Mouse (Mus musculus): Measurements from ENCODE around the gene Ganc. TPM values are rescaled to one million over a fixed set of nuclear protein-coding genes. Genes with fewer than 3 reads are reported as not detected.

Ganc gene
- total and polyA plus RNA-seq, 2 experiments from 2014 or later = 6.0 to 7.9 TPM

DNA sequence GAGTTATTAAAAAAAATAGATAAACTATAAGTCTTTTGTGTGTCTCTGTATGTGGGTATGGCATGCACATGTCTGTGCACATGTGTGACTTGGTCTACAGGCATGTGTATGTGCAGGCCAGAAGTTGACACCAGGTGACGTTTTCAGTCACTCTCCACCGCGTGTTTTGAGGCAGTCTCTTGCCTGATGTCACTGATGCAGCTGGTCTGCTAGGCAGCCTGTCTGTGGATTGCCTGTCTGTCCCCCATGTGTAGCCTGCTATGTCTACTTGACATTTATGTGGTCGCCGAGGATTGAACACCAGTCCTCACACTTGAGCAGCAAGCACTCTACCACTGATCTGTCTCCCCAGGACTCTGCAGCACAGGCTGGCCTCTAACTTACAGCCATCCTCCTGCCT lies 20.7 kb downstream of the Ganc start:
- Histone ChIP-seq H3K9me3 (ENCODE audit: low read length) (no peaks in the 10 kb centered on the region), H3K36me3 (ENCODE audit: insufficient read depth, low read length) (no peaks in the 10 kb centered on the region), H3K9ac (replicated peaks; ENCODE audit: low read length, poor library complexity, severe bottlenecking) (no peak overlapping the region), H3K4me3 (ENCODE audit: low read depth, low read length) (no peak overlapping the region), H3K27ac (ENCODE audit: low read depth, low read length) (no peak overlapping the region), H3K4me2 (ENCODE audit: low read depth, low read length, poor library complexity, severe bottlenecking) (no peak overlapping the region), H3K27me3 (ENCODE audit: insufficient read depth, low read length) (no peaks in the 10 kb centered on the region), H3K4me1 (ENCODE audit: insufficient read depth, low read length) (no peaks in the 10 kb centered on the region)
- 88% methylated on average over 5 of the region's 5 CpGs for WGBS
- DNase-seq (ENCODE audit: low spot score) = no peak
- no peak for ATAC-seq (ENCODE audit: low FRiP score)
- no peak for TF ChIP-seq CTCF (IDR thresholded peaks at IDR 0.05)

DNA sequence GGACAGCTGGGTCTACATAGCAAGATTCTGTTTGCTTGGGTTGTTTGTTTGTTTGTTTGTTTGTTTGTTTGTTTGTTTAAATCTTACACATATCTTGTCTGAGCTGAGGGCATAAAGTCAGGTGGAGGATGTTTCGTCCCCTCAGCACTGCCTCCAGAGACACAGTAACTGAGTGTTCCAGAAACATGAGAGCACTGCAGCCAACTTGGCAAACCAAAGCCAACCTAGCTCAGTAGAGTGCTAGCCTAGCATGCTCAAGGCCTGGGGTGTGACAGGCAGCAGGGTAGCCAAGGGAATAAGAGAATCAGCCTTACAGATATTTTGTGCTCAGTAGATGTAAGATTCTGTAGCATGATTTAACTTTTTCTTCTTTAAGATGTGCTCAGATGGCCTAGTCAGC lies 40.8 kb downstream of the Ganc start:
- H3K4me1 ChIP-seq (ENCODE audit: insufficient read depth, low read length) = no peaks in the 10 kb centered on the region
- ATAC-seq (ENCODE audit: low FRiP score) = no peak
- no peak overlapping the region for H3K9ac ChIP-seq (replicated peaks; ENCODE audit: low read length, poor library complexity, severe bottlenecking)
- H3K27ac ChIP-seq (ENCODE audit: low read depth, low read length) = no peak overlapping the region
- DNase-seq (ENCODE audit: low spot score) = no peak
- no peak for TF ChIP-seq CTCF (IDR thresholded peaks at IDR 0.05)
- no peaks in the 10 kb centered on the region for H3K9me3 ChIP-seq (ENCODE audit: low read length)
- 89% methylated on average over 1 of the region's 1 CpGs for WGBS
- H3K4me3 ChIP-seq (ENCODE audit: low read depth, low read length) = no peak overlapping the region
- H3K36me3 ChIP-seq (ENCODE audit: insufficient read depth, low read length) = no peaks in the 10 kb centered on the region
- no peak overlapping the region for H3K4me2 ChIP-seq (ENCODE audit: low read depth, low read length, poor library complexity, severe bottlenecking)
- H3K27me3 ChIP-seq (ENCODE audit: insufficient read depth, low read length) = no peaks in the 10 kb centered on the region

DNA sequence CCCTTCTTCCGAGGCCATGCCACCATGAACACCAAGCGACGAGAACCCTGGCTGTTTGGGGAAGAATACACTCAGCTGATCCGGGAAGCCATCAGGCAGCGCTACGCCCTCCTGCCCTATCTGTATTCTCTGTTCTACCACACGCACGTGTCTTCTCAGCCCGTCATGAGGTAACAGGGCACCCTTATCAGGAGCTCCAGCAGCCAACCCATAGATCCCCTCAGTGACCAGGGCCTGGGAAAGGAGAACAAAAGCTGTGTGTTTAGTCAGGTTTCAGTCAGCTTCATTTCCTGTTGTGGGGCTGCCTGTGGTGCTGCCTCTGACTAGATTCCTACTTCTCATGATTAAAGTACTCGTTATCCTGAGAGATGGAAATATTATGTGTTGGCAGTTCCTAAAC lies 42.7 kb downstream of the Ganc start:
- no peak for ATAC-seq (ENCODE audit: low FRiP score)
- no peaks in the 10 kb centered on the region for H3K27me3 ChIP-seq (ENCODE audit: insufficient read depth, low read length)
- H3K4me1 ChIP-seq (ENCODE audit: insufficient read depth, low read length) = no peaks in the 10 kb centered on the region
- no peak for DNase-seq (ENCODE audit: low spot score)
- H3K27ac ChIP-seq (ENCODE audit: low read depth, low read length) = no peak overlapping the region
- WGBS = 81% methylated on average over 10 of the region's 10 CpGs
- no peak overlapping the region for H3K4me2 ChIP-seq (ENCODE audit: low read depth, low read length, poor library complexity, severe bottlenecking)
- no peaks in the 10 kb centered on the region for H3K9me3 ChIP-seq (ENCODE audit: low read length)
- H3K4me3 ChIP-seq (ENCODE audit: low read depth, low read length) = no peak overlapping the region
- H3K36me3 ChIP-seq (ENCODE audit: insufficient read depth, low read length) = no peaks in the 10 kb centered on the region
- no peak for TF ChIP-seq CTCF (IDR thresholded peaks at IDR 0.05)
- no peak overlapping the region for H3K9ac ChIP-seq (replicated peaks; ENCODE audit: low read length, poor library complexity, severe bottlenecking)

DNA sequence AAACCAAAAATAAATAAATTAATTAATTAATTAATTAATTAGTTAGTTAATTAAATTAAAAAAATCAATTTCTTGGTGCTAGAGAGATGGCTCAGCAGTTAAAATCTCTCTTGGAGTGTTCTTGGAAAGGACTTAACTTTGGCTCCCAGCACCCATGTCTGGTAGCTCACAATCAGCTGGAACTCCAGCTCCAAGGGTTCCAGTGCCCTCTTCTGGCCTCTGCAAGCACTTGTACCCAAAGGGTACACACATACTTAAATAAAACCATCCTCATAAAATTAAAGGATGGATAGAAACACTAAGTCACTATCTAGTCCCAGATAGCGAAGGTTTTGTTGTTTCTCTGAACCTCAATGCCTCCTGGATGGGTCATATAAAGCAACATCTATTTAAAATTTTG lies 43.6 kb downstream of the Ganc start:
- ATAC-seq (ENCODE audit: low FRiP score) (no peak), DNase-seq (ENCODE audit: low spot score) (no peak)
- no peaks in the 10 kb centered on the region for H3K36me3 ChIP-seq (ENCODE audit: insufficient read depth, low read length)
- H3K4me2 ChIP-seq (ENCODE audit: low read depth, low read length, poor library complexity, severe bottlenecking) = no peak overlapping the region
- WGBS = 100% methylated on average over 1 of the region's 1 CpGs
- H3K9ac ChIP-seq (replicated peaks; ENCODE audit: low read length, poor library complexity, severe bottlenecking) = no peak overlapping the region
- H3K27ac ChIP-seq (ENCODE audit: low read depth, low read length) = no peak overlapping the region
- H3K9me3 ChIP-seq (ENCODE audit: low read length) = no peaks in the 10 kb centered on the region
- no peaks in the 10 kb centered on the region for H3K27me3 ChIP-seq (ENCODE audit: insufficient read depth, low read length)
- no peak overlapping the region for H3K4me3 ChIP-seq (ENCODE audit: low read depth, low read length)
- no peaks in the 10 kb centered on the region for H3K4me1 ChIP-seq (ENCODE audit: insufficient read depth, low read length)
- no peak for TF ChIP-seq CTCF (IDR thresholded peaks at IDR 0.05)

DNA sequence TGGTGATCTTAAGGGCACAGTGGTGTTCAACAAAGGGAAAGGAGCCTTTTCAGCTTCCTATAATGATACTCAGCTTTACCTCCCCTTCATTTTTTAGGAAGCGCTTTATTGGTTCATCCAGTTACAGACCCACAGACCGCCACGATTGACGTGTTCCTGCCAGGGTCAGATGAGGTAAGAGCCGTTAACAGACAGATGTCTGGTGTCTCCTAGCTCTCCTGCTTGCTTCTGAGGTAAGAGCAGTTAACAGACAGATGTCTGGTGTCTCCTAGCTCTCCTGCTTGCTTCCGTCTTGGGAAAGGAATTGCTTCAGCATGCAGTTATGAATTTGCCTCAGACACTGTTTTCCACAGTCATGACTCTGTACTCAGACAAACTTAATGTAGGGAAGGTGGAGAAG lies 47.0 kb downstream of the Ganc start:
- Histone ChIP-seq H3K4me3 (ENCODE audit: low read depth, low read length) (no peak overlapping the region), H3K9ac (replicated peaks; ENCODE audit: low read length, poor library complexity, severe bottlenecking) (no peak overlapping the region), H3K4me2 (ENCODE audit: low read depth, low read length, poor library complexity, severe bottlenecking) (no peak overlapping the region), H3K36me3 (ENCODE audit: insufficient read depth, low read length) (no peaks in the 10 kb centered on the region), H3K9me3 (ENCODE audit: low read length) (no peaks in the 10 kb centered on the region), H3K27ac (ENCODE audit: low read depth, low read length) (no peak overlapping the region), H3K4me1 (ENCODE audit: insufficient read depth, low read length) (no peaks in the 10 kb centered on the region), H3K27me3 (ENCODE audit: insufficient read depth, low read length) (no peaks in the 10 kb centered on the region)
- 72% methylated on average over 6 of the region's 6 CpGs for WGBS
- ATAC-seq (ENCODE audit: low FRiP score) (no peak), DNase-seq (ENCODE audit: low spot score) (no peak)
- no peak for TF ChIP-seq CTCF (IDR thresholded peaks at IDR 0.05)

DNA sequence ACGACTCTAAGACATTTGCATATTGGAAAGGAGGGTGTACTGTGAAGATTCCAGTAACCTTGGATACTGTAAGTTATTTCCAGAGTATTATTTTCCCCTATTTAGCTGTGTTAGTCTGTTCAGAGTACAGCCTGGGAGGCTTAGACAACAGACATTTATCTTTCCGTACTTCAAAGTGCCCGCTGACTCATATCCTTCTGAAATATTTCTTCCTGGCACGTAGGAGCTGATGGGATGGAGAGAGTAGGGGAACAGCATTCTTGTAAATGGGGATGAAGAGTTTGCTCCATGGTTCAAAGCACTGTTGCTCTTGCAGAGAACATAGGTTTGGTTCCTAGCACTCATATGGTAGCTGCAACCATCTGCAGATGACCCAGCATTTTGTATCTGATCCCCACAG lies 48.9 kb downstream of the Ganc start:
- Histone ChIP-seq H3K36me3 (ENCODE audit: insufficient read depth, low read length) (no peaks in the 10 kb centered on the region), H3K27ac (ENCODE audit: low read depth, low read length) (no peak overlapping the region), H3K27me3 (ENCODE audit: insufficient read depth, low read length) (no peaks in the 10 kb centered on the region), H3K4me2 (ENCODE audit: low read depth, low read length, poor library complexity, severe bottlenecking) (no peak overlapping the region), H3K4me1 (ENCODE audit: insufficient read depth, low read length) (no peaks in the 10 kb centered on the region), H3K4me3 (ENCODE audit: low read depth, low read length) (no peak overlapping the region), H3K9me3 (ENCODE audit: low read length) (no peaks in the 10 kb centered on the region), H3K9ac (replicated peaks; ENCODE audit: low read length, poor library complexity, severe bottlenecking) (no peak overlapping the region)
- WGBS = 74% methylated on average over 4 of the region's 4 CpGs
- TF ChIP-seq CTCF (IDR thresholded peaks at IDR 0.05) = no peak
- no peak for DNase-seq (ENCODE audit: low spot score)
- ATAC-seq (ENCODE audit: low FRiP score) = no peak

DNA sequence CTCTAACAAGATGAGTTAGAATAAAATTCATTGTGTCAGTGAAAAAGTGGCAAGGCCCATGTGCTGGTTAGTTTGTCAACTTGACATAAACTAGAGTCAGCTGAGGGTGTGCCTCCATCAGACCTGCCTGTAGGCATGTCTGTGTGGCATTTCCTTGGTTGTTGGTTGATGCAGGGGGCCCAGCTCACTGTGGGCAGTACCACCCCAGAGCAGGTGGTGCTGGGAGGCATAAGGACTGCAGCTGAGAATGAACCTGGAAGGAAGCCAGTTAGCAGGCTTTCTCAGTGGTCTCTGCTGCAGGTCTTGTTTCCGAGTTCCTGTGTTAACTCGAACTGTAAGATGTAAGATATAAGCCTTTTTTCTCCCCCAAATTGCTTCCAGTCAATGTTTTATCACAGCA lies 51.3 kb downstream of the Ganc start:
- H3K9ac ChIP-seq (replicated peaks; ENCODE audit: low read length, poor library complexity, severe bottlenecking) = no peak overlapping the region
- no peak for TF ChIP-seq CTCF (IDR thresholded peaks at IDR 0.05)
- no peak overlapping the region for H3K4me3 ChIP-seq (ENCODE audit: low read depth, low read length)
- no peak overlapping the region for H3K27ac ChIP-seq (ENCODE audit: low read depth, low read length)
- DNase-seq (ENCODE audit: low spot score) (no peak), ATAC-seq (ENCODE audit: low FRiP score) (no peak)
- 82% methylated on average over 2 of the region's 2 CpGs for WGBS
- H3K36me3 ChIP-seq (ENCODE audit: insufficient read depth, low read length) = no peaks in the 10 kb centered on the region
- no peak overlapping the region for H3K4me2 ChIP-seq (ENCODE audit: low read depth, low read length, poor library complexity, severe bottlenecking)
- no peaks in the 10 kb centered on the region for H3K9me3 ChIP-seq (ENCODE audit: low read length)
- H3K27me3 ChIP-seq (ENCODE audit: insufficient read depth, low read length) = no peaks in the 10 kb centered on the region
- H3K4me1 ChIP-seq (ENCODE audit: insufficient read depth, low read length) = no peaks in the 10 kb centered on the region

Data from midbrain, postnatal 0 days (tissue).